Mouse (Mus musculus) frontal cortex, postnatal 14 days (tissue): ENCODE results near the gene Xylt1.

Experiments
- DNase-seq, 2 experiments: peaks; one replicate each; pipeline ENCODE4 v3.0.0; 2022; ENCODE audit warnings: low spot score in 2 of 2

The Xylt1 gene

DNA sequence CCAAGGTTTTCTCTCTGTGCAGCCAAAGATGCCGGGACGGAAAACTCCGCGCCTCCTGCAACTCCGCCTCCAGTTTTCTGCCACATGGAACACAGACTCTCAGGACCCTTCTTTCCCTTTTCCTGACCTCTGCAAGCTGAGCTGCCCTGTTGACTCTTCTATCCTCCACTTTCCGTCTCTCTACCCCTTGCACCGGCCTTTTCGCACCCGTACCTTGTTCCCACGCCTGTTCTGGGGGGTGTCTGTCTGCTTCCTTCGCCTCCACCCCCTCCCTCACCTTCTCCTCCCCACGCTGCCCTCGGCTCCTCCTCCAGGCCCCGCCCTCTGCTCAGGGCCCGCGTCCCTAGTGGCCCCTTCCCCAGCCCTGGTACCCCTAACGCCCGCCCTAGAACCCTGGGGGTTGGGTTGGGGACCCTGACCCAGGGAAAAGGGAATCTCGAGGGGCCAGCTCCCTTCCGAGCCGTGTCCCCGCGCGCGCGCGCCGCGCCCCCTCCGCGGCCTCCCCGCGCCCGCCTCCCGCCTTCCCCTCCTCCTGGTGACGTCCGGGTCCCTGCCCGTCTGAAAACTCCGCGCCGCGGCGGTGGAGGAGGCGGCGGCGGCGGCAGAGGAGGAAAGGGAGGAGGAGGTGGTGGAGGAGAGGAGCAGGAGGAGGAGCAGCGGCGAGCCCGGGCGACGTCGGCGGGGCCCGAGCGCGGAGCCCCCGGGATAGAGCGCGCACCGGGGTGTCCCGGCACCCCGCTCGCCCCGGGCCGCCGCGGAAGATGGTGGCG is at the start of gene Xylt1:
Gene Xylt1 (plus strand): TSS at position 562 of the 770 bp plus-strand sequence.
- peak; percentile 60 to 72 for DNase-seq

DNA sequence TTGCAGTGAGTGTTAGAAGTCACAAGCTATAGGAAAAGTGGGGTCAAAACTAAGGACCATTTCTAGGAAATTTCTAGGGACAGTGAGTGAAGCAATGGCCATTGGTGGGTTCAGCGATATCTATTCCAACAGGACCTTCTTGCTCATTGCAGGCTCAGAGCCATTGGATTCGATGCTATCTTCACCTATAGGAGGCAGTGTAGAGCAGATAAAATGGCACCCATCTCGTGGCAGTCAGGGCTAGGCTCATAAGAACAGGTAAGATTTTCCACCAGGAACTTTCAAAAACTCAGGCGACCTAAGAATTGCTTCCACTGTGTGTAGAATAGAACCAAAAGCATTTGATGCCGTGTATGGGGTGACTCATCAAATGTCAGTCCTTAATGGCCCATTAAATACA is 46.8 kb upstream of the Xylt1 start:
- no peak for DNase-seq

DNA sequence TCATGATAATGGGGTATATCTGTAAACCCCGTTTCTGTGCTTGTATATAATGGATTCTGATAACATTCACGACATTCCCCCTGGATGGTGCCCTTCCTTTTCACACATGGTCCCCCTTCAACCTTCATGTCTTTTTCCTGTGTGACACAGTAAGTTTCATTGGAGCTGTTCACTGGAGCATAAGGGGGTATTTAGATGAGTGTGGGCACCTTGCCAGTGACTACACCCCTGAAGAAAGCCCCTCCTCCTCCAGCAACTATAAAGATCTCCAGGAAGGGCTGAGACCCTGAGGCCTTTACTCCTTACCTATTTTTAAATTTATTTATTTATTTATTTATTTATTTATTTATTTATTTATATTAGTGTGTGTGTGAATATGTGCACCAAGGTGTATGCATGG is 24.5 kb upstream of the Xylt1 start:
- no peak for DNase-seq

DNA sequence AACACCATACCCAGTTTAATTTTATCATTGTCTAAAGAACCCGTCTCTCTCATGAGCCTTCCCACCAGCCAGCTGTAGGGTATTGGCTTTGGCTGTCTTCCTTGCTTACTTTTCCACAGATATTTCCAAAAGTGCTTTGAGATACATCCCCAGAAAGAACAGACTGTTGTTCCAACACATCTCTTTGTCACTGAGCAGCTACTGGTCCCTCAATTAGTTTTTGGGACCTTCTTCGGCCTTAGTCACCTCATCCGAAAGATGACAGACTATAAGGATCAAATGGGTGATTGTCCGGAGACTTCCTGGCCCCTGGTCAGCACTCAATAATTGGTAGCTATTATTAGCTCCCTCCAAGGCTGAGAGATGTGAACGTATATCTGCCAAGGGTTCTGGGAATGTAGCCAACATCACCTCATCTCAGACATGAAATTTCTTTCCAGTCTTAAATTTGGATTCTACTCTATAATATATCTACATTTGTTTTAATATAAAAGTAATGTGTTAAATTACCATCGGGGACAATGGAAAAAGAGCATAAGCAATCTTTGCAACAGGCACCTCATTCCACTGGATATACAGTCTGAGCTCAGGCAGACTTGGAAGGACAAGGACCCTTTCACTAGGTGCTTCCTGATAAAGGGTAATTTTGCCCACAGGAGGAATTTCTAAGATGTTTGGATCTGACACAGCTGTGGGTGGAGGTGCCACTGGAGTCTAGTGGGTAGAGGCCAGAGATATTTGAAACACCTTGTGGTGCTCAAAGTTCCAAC is 23.2 kb upstream of the Xylt1 start:
- peak in 1 of 2 experiments; percentile 11 for DNase-seq

DNA sequence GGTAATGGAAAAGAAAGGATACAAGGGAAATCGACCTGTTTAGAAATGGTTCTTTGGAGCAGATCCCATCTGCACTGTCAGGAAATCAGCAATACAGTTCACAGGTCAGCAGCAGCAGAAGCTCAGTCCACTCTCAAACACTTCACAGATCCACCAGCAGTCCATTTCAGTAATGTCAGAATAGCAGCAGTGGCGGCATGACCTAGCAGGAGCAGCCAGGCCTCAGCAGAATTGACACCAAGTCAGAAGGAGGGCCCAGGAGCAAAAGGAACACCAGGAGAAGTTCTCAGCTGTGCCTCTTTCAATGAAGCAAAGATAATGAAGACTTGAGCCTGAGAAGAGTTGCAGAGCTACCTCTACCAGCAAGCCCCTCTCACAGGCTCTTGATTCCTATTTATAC is 19.5 kb upstream of the Xylt1 start:
- no peak for DNase-seq

GRCm38 (mm10) chr7:117362493-117362892 is 18.3 kb upstream of the Xylt1 start:
- no peak for DNase-seq

DNA sequence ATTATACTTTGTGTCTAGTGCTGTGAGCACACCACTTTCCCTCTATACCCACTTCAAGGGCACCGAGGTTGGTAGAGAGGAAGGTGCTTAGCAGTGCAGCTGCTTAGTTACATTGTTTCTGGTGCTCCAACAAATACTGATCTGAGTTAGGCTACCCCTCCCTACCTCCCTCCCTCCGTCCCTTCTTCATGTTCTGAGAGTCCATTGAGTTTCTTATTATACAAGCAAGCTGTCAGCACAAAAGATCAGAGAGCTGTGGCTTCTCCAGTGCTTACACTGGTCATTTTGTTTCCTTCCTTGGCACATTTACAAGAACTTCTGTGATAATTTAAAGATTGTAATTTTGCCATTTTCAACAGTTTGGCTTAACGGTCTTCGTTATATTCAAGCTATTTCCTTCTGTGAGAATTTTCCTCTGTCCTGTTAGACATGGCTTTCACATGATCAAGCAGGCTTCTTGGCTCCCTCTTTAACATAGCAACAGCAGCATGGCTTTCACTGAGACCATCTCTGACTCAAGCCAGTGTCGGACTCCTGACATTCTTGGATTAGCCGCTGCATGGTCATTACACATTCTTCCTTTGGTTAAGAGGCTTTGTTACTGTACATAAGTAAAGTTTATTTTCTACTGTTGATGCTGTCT is 12.0 kb upstream of the Xylt1 start:
- no peak for DNase-seq

- DNase-seq, result no peak
Observed at GRCm38 (mm10) chr7:117369290-117369941, 11.4 kb upstream of the Xylt1 start.

GRCm38 (mm10) chr7:117375886-117376309 is 4.9 kb upstream of the Xylt1 start:
- DNase-seq, result peak in 1 of 2 experiments; percentile 71

DNA sequence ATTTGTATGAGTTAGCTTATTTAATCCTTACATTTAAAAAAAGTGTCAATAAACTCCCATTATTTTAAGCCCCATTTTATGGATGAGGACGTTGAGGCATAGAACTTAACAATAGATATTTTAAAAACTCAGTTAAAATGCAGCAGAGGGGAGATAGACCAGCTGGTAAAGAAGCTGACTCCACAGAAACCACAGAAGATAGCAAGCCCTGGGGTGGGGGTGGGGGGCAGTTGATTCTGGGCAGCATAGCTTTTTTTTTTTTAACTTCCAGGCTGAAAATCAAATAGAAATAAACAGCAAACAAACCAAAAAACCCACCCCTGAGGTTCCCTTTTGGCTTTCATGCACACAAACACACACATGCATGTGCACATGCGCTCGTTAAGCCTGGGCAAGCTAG is 3.6 kb upstream of the Xylt1 start:
- no peak for DNase-seq

GRCm38 (mm10) chr7:117380036-117380417 is 752 bp upstream of the Xylt1 start:
- DNase-seq, result no peak

GRCm38 (mm10) chr7:117381188-117381981 is 606 bp downstream of the Xylt1 start:
- DNase-seq, result no peak

GRCm38 (mm10) chr7:117382006-117382405 is 1.2 kb downstream of the Xylt1 start:
- DNase-seq, result no peak

GRCm38 (mm10) chr7:117383147-117383940 is 2.6 kb downstream of the Xylt1 start:
- peak; percentile 46 to 55 for DNase-seq

DNA sequence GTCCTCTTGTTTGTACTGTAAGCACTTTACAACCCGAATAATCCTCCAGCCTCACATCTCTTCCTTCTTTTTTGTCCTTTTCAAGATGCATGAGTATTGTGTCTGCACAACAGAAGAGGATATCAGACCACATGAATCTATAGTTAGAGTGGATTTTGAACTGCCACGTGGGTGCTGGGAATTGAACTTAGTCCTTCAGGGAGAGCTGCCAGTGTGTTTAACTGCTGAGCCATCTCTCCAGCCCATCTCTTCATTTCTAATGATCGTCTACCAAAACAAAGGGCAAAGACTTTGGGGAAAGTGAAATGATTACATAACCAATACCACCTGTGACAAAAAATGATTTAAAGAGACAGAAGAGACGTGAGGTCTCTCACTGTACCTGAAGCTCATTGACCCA is 5.6 kb downstream of the Xylt1 start:
- no peak for DNase-seq

GRCm38 (mm10) chr7:117388284-117388988 is 7.7 kb downstream of the Xylt1 start:
- no peak for DNase-seq

DNA sequence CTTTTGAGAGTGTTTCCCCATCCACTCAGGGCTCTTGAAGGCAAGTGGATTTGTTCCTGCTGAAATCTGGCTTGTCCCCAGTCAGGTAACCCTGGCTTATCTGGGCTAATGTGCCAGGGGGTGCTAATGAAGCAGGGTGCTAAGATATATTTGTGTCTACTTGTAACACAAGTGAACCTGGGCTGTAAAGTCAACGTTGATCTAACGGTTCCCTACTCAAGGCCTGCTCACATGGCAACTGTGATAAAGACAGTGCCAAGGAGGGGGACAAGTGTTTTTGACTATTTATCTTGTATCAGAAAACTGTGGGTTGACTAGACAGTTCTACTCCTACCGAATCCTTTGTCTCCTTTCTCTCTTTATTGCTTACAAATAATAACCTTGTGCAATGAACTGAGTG is 8.3 kb downstream of the Xylt1 start:
- no peak for DNase-seq

DNA sequence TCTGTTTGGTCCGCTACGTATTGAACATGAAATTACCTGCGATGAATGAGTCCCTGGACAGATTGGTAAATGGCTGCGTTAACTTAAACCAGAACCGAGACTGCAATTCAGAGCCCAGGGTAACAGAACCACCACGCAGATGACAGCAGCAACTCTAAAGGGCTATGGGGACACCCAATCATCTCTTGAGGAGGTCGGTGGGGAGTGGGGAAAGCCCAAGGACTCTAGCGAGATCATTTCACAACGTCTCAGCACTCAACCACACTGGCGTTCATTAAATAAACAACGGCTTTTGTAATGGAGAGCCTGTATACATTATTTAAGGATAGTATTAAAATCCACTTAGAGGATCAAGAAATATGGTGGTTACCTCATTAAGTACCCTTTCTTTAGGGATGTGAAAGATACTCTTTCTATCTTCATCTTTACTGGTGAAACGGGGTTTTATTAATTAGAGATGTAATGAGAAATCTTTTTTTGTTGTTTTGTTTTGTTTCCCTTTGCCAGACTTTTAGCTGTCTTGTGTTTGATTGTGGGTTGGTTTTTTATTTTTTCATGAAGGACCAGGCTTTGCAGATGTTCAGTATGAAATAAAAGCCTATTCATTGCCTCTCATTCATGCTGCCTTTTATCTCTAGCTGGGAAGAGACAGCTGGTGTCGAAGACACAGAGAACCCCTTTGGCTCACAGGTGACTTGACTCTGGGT is 12.2 kb downstream of the Xylt1 start:
- no peak for DNase-seq

DNA sequence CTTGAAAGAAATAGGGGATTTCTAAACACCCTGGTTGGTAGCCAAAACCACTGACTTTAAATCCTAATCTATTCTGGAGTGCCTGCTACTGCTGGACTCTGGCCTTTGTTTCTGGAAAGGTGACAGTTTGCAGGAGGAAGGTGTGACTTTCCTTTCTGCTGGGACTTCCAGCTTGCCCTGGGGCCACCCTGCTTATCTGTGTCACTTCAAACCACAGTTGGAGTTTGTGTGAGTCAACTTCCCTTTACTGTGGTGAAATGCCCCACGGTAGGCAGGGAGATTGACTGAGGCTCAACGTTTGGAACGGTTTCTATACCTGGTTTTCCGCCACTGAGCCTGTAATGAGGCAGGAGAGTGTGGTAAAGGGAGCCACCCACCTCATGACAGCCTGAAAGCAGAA is 13.2 kb downstream of the Xylt1 start:
- no peak for DNase-seq
